Mouse (Mus musculus): ENCODE results near the gene Akr1b8. TPM values are rescaled to one million over a fixed set of nuclear protein-coding genes. Genes with fewer than 3 reads are reported as not detected.
"Not testable (repeated sequence)": the region's sequence is repeated elsewhere in the genome, so short reads cannot be mapped to it uniquely, and the experiment has no call there.

The Akr1b8 gene
- polyA plus RNA-seq, 1 experiment from 2014 or later, result 4.8 TPM

DNA sequence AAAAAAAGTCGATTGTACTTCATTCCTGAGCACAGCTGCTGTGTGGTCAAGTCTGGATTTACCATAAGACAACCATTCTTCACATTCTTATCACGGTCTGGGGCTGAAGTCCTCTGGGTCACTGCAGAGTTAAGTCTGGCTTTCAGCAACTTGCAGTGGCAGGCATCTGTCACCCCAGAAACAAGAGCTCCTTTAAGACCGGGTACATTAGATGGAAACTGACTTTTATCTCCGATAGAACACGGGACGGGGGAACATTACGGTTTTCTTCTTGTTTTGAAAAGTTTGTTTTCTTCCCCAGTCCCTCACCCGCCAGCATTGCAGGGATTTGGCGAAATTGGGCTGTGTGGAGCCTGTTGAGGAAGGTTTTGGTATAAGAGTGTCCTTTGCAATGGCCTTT is 1.9 kb downstream of the Akr1b8 start:
- no peaks in the 10 kb centered on the region for H3K27me3 ChIP-seq (replicated peaks; ENCODE audit: control insufficient read depth, insufficient read depth, low read length)
- 82% methylated on average over 9 of the region's 9 CpGs for WGBS

GRCm38 (mm10) chr6:34364217-34365136 is 10.6 kb downstream of the Akr1b8 start:
- Histone ChIP-seq H3K36me3 (ENCODE audit: control insufficient read depth, insufficient read depth, low read length) (no peaks in the 10 kb centered on the region), H3K4me1 (ENCODE audit: control insufficient read depth, insufficient read depth, low read length) (no peaks in the 10 kb centered on the region), H3K27me3 (replicated peaks; ENCODE audit: control insufficient read depth, insufficient read depth, low read length) (no peaks in the 10 kb centered on the region), H3K9ac (ENCODE audit: low read depth, low read length) (no peak overlapping the region), H3K4me3 (ENCODE audit: low read length) (no peak overlapping the region), H3K4me2 (ENCODE audit: low read depth, low read length) (no peak overlapping the region), H3K9me3 (ENCODE audit: control insufficient read depth, low read length) (no peaks in the 10 kb centered on the region), H3K27ac (ENCODE audit: low read length) (no peak overlapping the region)
- WGBS, result 86% methylated on average over 12 of the region's 12 CpGs
- no peak for ATAC-seq

More for the DNA sequence above, 1.9 kb downstream of the Akr1b8 start:
- ATAC-seq, result no peak
- Histone ChIP-seq H3K27ac (ENCODE audit: low read length) (no peak overlapping the region), H3K4me1 (ENCODE audit: control insufficient read depth, insufficient read depth, low read length) (peaks cover 7% of the 10 kb centered on the region; the same call in 1 of the 2 replicates), H3K9me3 (ENCODE audit: control insufficient read depth, low read length) (no peaks in the 10 kb centered on the region), H3K4me2 (ENCODE audit: low read depth, low read length) (no peak overlapping the region), H3K36me3 (ENCODE audit: control insufficient read depth, insufficient read depth, low read length) (no peaks in the 10 kb centered on the region), H3K9ac (ENCODE audit: low read depth, low read length) (no peak overlapping the region), H3K4me3 (ENCODE audit: low read length) (no peak overlapping the region)

- Histone ChIP-seq H3K9me3 (ENCODE audit: control insufficient read depth, low read length) (no peaks in the 10 kb centered on the region), H3K36me3 (ENCODE audit: control insufficient read depth, insufficient read depth, low read length) (no peaks in the 10 kb centered on the region), H3K4me2 (ENCODE audit: low read depth, low read length) (no peak overlapping the region), H3K4me3 (ENCODE audit: low read length) (no peak overlapping the region), H3K27ac (ENCODE audit: low read length) (no peak overlapping the region), H3K4me1 (ENCODE audit: control insufficient read depth, insufficient read depth, low read length) (no peaks in the 10 kb centered on the region), H3K9ac (ENCODE audit: low read depth, low read length) (no peak overlapping the region), H3K27me3 (replicated peaks; ENCODE audit: control insufficient read depth, insufficient read depth, low read length) (no peaks in the 10 kb centered on the region)
- WGBS, result 81% methylated on average over 9 of the region's 9 CpGs
- ATAC-seq, result no peak
These were observed 14.1 kb downstream of the Akr1b8 start for GRCm38 (mm10) chr6:34367998-34368397.

GRCm38 (mm10) chr6:34370081-34370480 is 16.2 kb downstream of the Akr1b8 start:
- Histone ChIP-seq H3K27ac (ENCODE audit: low read length) (no peak overlapping the region), H3K9ac (ENCODE audit: low read depth, low read length) (no peak overlapping the region), H3K4me1 (ENCODE audit: control insufficient read depth, insufficient read depth, low read length) (no peaks in the 10 kb centered on the region), H3K27me3 (replicated peaks; ENCODE audit: control insufficient read depth, insufficient read depth, low read length) (no peaks in the 10 kb centered on the region), H3K9me3 (ENCODE audit: control insufficient read depth, low read length) (no peaks in the 10 kb centered on the region), H3K4me2 (ENCODE audit: low read depth, low read length) (no peak overlapping the region), H3K36me3 (ENCODE audit: control insufficient read depth, insufficient read depth, low read length) (no peaks in the 10 kb centered on the region), H3K4me3 (ENCODE audit: low read length) (no peak overlapping the region)
- WGBS, result 77% methylated on average over 8 of the region's 8 CpGs
- no peak for ATAC-seq

GRCm38 (mm10) chr6:34371700-34372351 is 17.9 kb downstream of the Akr1b8 start:
- Histone ChIP-seq H3K4me2 (ENCODE audit: low read depth, low read length) (peak overlapping the region; percentile 37; the same call in 1 of the 2 replicates), H3K9ac (ENCODE audit: low read depth, low read length) (peak overlapping the region; percentile 55; the same call in 1 of the 2 replicates), H3K27me3 (replicated peaks; ENCODE audit: control insufficient read depth, insufficient read depth, low read length) (no peaks in the 10 kb centered on the region), H3K4me1 (ENCODE audit: control insufficient read depth, insufficient read depth, low read length) (no peaks in the 10 kb centered on the region), H3K36me3 (ENCODE audit: control insufficient read depth, insufficient read depth, low read length) (no peaks in the 10 kb centered on the region), H3K27ac (ENCODE audit: low read length) (no peak overlapping the region), H3K9me3 (ENCODE audit: control insufficient read depth, low read length) (no peaks in the 10 kb centered on the region), H3K4me3 (ENCODE audit: low read length) (peak overlapping the region; percentile 20; the same call in 1 of the 2 replicates)
- peak; percentile 48 for ATAC-seq
- WGBS, result 27% methylated on average over 18 of the region's 18 CpGs

GRCm38 (mm10) chr6:34373841-34374240 is 19.9 kb downstream of the Akr1b8 start:
- no peaks in the 10 kb centered on the region for H3K4me1 ChIP-seq (ENCODE audit: control insufficient read depth, insufficient read depth, low read length)
- WGBS, result 68% methylated on average over 7 of the region's 7 CpGs
- no peak overlapping the region for H3K9ac ChIP-seq (ENCODE audit: low read depth, low read length)
- ATAC-seq, result no peak
- no peak overlapping the region for H3K4me2 ChIP-seq (ENCODE audit: low read depth, low read length)
- H3K27me3 ChIP-seq (replicated peaks; ENCODE audit: control insufficient read depth, insufficient read depth, low read length), result no peaks in the 10 kb centered on the region
- H3K36me3 ChIP-seq (ENCODE audit: control insufficient read depth, insufficient read depth, low read length), result no peaks in the 10 kb centered on the region
- no peak overlapping the region for H3K4me3 ChIP-seq (ENCODE audit: low read length)
- no peak overlapping the region for H3K27ac ChIP-seq (ENCODE audit: low read length)
- no peaks in the 10 kb centered on the region for H3K9me3 ChIP-seq (ENCODE audit: control insufficient read depth, low read length)

DNA sequence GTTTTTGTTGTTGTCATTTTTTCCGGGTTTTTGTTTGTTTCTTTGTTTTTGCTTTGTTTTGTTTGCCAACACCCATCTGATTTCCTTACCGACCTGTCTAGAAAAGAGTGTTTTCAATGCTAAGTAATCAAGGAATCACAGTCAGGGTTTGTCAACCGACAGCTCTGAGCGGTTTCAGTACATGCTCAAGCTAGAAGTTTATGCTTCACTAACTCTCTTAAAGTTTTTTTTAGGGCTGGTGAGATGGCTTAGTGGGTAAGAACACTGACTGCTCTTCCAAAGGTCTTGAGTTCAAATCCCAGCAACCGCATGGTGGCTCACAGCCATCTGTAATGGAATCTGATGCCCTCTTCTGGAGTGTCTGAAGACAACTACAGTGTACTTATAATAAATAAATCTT is 22.0 kb downstream of the Akr1b8 start:
- 82% methylated on average over 5 of the region's 5 CpGs for WGBS
- H3K27me3 ChIP-seq (replicated peaks; ENCODE audit: control insufficient read depth, insufficient read depth, low read length); H3K4me2 ChIP-seq (ENCODE audit: low read depth, low read length); H3K36me3 ChIP-seq (ENCODE audit: control insufficient read depth, insufficient read depth, low read length); H3K9ac ChIP-seq (ENCODE audit: low read depth, low read length); H3K4me3 ChIP-seq (ENCODE audit: low read length); ATAC-seq; H3K27ac ChIP-seq (ENCODE audit: low read length); H3K9me3 ChIP-seq (ENCODE audit: control insufficient read depth, low read length); H3K4me1 ChIP-seq (ENCODE audit: control insufficient read depth, insufficient read depth, low read length): not testable (repeated sequence)

DNA sequence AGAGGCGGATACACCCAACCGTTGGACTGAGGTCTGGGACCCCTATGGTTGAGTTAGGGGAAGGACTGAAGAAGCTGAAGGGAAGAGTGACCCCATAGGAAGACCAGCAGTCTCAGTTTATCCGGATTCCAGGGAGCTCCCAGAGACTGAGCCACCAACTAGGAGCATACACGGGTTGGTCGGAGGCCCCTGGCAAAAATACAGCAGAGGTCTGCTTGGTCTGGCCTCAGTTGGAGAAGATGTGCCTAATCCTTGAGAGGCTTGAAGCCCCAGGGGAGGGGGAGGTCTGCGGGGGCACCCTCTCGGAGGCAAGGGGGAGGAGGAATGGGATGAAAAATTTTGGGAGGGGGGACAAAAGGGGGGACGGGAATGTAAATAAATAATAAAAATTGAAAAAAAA is 29.5 kb downstream of the Akr1b8 start:
- H3K27ac ChIP-seq (ENCODE audit: low read length), result no peak overlapping the region
- no peaks in the 10 kb centered on the region for H3K27me3 ChIP-seq (replicated peaks; ENCODE audit: control insufficient read depth, insufficient read depth, low read length)
- peaks cover 10% of the 10 kb centered on the region; the same call in 1 of the 2 replicates for H3K4me1 ChIP-seq (ENCODE audit: control insufficient read depth, insufficient read depth, low read length)
- WGBS, result 40% methylated on average over 8 of the region's 8 CpGs
- no peaks in the 10 kb centered on the region for H3K9me3 ChIP-seq (ENCODE audit: control insufficient read depth, low read length)
- ATAC-seq, result no peak
- H3K36me3 ChIP-seq (ENCODE audit: control insufficient read depth, insufficient read depth, low read length), result no peaks in the 10 kb centered on the region
- H3K4me3 ChIP-seq (ENCODE audit: low read length), result no peak overlapping the region
- H3K9ac ChIP-seq (ENCODE audit: low read depth, low read length), result no peak overlapping the region
- H3K4me2 ChIP-seq (ENCODE audit: low read depth, low read length), result 0 out of 2 replicates have a peak overlapping the region, but pooled peaks have one; percentile 80

GRCm38 (mm10) chr6:34384110-34384661 is 30.3 kb downstream of the Akr1b8 start, which contains the start of gene Akr1b10:
Akr1b10 (plus strand) TSS chr6:34384218.
- Histone ChIP-seq H3K4me2 (ENCODE audit: low read depth, low read length) (peak within 1 kb of the TSS; percentile 80), H3K9ac (ENCODE audit: low read depth, low read length) (peak within 1 kb of the TSS; percentile 64), H3K27ac (ENCODE audit: low read length) (peak within 1 kb of the TSS; percentile 82), H3K9me3 (ENCODE audit: control insufficient read depth, low read length) (no peaks in the 10 kb centered on the region), H3K36me3 (ENCODE audit: control insufficient read depth, insufficient read depth, low read length) (no peaks in the 10 kb centered on the region), H3K27me3 (replicated peaks; ENCODE audit: control insufficient read depth, insufficient read depth, low read length) (no peaks in the 10 kb centered on the region), H3K4me1 (ENCODE audit: control insufficient read depth, insufficient read depth, low read length) (peaks cover 10% of the 10 kb centered on the region; the same call in 1 of the 2 replicates), H3K4me3 (ENCODE audit: low read length) (peak within 1 kb of the TSS; percentile 57)
- 1% methylated on average over 17 of the region's 17 CpGs for WGBS
- ATAC-seq, result peak; percentile 73

Data from intestine, embryonic 16.5 days (tissue).